Mouse (Mus musculus): Measurements from ENCODE around the gene Ggn. TPM values are rescaled to one million over a fixed set of nuclear protein-coding genes. Genes with fewer than 3 reads are reported as not detected.
"Not testable (repeated sequence)": the region's sequence is repeated elsewhere in the genome, so short reads cannot be mapped to it uniquely, and the experiment has no call there.

The Ggn gene
- total RNA-seq, 2 experiments from 2014 or later, result 0.25 to 0.26 TPM

DNA sequence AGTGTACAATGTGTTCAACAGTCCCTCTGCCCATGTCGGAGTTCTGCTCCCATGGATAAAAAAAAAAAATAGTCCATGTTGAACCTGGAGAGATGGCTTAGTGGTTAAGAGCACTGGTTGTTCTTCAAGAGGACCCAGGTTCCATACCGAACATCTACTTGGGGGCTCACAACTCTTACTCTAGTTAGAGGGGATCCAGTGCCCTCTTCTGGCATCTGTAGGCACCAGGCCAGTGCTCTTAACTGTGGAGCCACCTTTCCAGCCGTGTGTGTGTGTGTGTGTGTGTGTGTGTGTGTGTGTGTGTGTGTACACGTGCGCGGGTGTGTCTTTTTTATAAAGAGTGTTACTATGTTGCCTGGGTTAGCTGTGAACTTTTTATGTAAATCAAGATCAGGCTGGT is 32.6 kb downstream of the Ggn start:
- DNase-seq, result no peak
- intact Hi-C loops (cut with DNase I), result loop anchor here (10.0 kb wide), 1 partner anchor 512 kb away; no protein-coding TSS in a partner anchor

DNA sequence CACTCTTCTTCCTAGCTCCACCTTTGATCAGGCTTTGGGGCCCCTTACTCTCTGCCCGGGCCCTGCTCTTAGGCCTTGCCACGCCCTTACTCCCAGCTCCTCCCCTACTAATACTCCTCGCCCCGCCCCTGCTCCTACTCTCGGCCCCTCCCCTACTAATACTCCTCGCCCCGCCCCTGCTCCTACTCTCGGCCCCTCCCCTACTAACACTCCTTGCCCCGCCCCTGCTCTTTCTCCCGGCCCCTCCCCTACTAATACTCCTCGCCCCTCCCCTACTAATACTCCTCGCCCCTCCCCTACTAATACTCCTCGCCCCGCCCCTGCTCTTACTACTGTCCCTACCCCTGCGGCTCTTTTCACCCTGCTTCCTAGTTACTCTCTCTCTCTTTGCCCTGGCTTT is 41.0 kb downstream of the Ggn start:
- intact Hi-C loops (cut with DNase I), result not testable (repeated sequence)
- DNase-seq, result peak; percentile 33 to 44

DNA sequence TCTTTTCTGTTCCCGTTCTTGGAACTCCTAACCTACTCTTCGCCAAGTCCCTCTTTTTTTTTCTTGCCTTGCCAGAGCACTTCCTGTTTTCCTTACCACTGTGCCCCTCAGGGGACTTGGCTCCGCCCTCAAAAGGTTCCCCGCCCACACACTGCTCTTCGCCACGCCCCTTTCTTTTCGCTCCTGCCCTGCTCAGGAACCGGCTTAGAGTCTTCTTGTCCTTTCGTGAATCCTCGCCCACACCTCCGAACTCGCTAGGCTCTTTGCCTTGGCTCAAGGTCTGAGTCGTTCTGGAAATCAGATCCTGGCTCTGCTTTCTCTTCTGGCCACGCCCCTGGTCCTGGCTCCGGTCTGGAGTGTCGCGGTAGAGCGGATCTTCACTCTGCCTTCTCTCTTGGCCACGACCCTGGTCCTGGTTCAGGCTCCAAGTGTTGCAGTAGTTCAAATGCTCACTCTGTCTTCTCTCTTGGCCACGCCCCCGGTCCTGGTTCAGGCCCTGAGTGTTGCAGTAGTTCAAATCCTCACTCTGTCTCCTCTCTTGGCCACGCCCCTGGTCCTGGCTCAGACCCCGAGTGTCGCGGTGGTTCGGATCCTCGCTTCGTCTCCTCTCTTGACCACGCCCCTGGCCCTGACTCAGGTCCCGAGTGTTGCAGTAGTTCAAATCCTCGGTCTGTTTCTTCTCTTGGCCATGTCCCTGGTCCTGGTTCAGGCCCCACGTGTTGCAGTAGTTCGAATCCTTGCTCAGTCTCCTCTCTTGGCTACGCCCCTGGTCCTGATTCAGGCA is 41.6 kb downstream of the Ggn start:
- DNase-seq, result peak; percentile 85 to 87
- intact Hi-C loops (cut with DNase I), result no loop called here

DNA sequence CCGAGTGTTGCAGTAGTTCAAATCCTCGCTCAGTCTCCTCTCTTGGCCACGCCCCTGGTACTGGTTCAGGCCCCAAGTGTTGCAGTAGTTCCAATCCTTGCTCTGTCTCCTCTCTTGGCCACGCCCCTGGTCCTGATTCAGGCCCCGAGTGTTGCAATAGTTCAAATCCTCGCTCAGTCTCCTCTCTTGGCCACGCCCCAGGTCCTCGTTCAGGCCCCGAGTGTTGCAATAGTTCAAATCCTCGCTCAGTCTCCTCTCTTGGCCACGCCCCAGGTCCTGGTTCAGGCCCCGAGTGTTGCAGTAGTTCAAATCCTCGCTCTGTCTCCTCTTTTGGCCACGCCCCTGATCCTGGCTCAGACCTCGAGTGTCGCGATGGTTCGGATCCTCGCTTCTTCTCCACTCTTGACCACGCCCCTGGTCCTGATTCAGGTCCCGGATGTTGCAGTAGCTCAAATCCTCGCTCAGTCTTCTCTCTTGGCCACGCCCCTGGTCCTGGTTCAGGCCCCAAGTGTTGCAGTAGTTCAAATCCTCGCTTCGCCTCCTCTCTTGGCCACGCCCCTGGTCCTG is 42.3 kb downstream of the Ggn start:
- DNase-seq, result no peak
- intact Hi-C loops (cut with DNase I), result no loop called here

DNA sequence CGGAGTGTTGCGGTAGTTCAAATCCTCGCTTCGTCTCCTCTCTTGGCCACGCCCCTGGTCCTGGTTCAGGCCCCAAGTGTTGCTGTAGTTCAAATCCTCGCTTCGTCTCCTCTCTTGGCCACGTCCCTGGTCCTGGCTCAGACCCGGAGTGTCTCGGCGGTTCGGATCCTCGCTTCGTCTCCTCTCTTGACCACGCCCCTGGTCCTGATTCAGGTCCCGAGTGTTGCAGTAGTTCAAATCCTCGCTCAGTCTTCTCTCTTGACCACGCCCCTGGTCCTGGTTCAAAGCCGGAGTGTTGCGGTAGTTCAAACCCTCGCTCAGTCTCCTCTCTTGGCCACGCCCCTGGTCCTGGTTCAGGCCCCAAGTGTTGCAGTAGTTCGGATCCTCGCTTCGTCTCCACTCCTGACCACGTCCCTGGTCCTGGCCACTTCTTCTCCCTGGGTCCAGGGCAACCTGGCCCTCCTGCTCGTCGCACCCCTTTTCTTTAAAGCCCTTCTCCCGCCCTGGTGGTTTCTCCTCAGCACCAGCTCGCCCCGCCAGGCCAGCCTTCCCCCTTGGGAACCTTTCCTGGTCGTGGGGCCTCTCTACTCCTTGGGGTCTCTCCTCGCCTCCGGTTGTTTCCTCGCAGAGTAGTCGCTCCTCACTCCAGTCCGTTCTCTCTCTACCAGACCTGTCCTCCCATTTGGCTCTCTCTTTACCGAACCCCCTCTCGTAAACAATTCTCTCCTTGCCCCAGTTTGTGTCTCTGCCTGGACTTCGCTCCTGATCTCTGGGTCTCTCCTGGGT is 43.0 kb downstream of the Ggn start:
- intact Hi-C loops (cut with DNase I); DNase-seq: not testable (repeated sequence)

DNA sequence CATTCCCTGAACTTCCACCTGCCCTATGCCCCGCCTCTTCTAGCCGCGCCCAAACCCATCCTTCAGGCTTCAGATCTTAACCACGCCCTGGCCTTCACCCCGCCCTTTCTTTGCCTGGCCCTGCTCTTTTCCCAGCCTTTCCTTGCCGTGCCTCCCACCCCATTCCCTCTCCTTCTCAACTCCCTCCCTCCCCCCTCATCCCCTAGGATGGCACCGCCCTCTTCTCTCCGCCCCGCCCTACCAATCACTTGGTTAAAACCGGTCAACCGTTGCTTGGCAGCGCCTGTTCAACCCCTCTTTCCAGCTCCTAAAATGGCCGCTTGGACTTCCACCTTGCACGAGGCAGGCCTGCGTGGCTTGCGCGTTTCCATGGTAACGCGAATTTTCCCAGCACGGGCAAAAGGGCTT is 43.7 kb downstream of the Ggn start, which contains the start of gene Catsperg1:
Gene Catsperg1 (minus strand): TSS at position 361 of the 408 bp plus-strand sequence.
- intact Hi-C loops (cut with DNase I), result no loop called here
- no peak for DNase-seq

DNA sequence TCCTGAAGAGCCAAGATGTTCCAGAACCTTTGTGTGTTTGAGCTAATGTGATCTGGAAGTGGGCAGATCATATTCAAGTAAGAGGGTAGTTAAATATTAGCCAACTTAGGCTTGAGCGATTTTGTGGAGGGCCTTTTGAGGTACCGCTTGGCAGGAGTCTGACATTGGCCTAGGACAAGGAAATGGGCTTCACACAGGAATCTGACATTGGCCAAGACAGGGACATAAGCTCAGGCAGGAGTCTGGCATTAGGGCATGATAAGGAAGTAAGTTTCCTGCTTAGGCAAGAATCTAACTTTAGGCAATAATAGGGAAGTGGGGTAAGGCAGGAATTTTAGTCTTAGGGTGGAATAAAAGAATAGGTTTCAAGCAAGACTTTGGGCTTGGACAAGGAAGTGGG is 44.2 kb downstream of the Ggn start:
- intact Hi-C loops (cut with DNase I), result no loop called here

DNA sequence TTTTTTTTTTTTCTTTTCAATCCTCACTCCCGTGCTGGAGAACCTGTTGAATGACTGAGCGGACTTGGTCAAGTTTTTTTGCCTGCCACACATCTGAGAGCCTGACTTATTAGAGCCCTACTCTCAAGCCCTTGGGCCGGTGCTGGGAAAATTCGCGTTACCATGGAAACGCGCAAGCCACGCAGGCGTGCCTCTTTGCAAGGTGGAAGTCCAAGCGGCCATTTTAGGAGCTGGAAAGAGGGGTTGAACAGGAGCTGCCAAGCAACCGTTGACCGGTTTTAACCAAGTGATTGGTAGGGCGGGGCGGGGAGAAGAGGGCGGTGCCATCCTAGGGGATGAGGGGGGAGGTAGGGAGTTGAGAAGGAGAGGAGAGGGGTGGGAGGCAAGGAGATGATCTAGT is 44.8 kb downstream of the Ggn start:
- intact Hi-C loops (cut with DNase I), result no loop called here
- DNase-seq, result no peak

More for the DNA sequence above, 44.2 kb downstream of the Ggn start:
- no peak for DNase-seq

Other genes with a start within 250 kb of the Ggn start
- 10 to 100 TPM; 31.6 to 35.1 TPM for gene Actn4, start 207.9 kb upstream of the Ggn start, total RNA-seq (2021)
- 100 to 1,000 TPM; 119 to 125 TPM for gene Eif3k, start 188.3 kb upstream of the Ggn start, total RNA-seq (2021)
- under 1 TPM; 0.27 to 0.46 TPM for gene Map4k1, start 188.2 kb upstream of the Ggn start, total RNA-seq (2021)
- 1,000 to 10,000 TPM; 1,495 to 1,823 TPM for gene Ryr1, start 45.0 kb upstream of the Ggn start, total RNA-seq (2021)
- gene Rasgrp4, start 35.4 kb upstream of the Ggn start, total RNA-seq (2021), result under 1 TPM; 0.54 to 0.77 TPM
- 10 to 100 TPM; 10.7 to 11.7 TPM for gene Fam98c, start 14.0 kb upstream of the Ggn start, total RNA-seq (2021)
- 1 to 10 TPM in 1 of 2 experiments, under 1 TPM in 1; 0.59 to 1.2 TPM for gene Spred3, start 201 bp downstream of the Ggn start, total RNA-seq (2021)
- 100 to 1,000 TPM; 155 to 172 TPM for gene Psmd8, start 10.5 kb downstream of the Ggn start, total RNA-seq (2021)
- gene Catsperg1, start 43.8 kb downstream of the Ggn start, total RNA-seq (2021), result under 1 TPM in 1 of 2 experiments, not detected in 1; 0.22 TPM
- gene Kcnk6, start 62.3 kb downstream of the Ggn start, total RNA-seq (2021), result under 1 TPM; 0.91 to 0.97 TPM
- 10 to 100 TPM; 36.0 to 41.1 TPM for gene Yif1b, start 68.1 kb downstream of the Ggn start, total RNA-seq (2021)
- under 1 TPM; 0.28 to 0.86 TPM for gene 2200002D01Rik, start 78.3 kb downstream of the Ggn start, total RNA-seq (2021)
- 1 to 10 TPM; 4.1 to 4.5 TPM for gene Spint2, start 111.7 kb downstream of the Ggn start, total RNA-seq (2021)
- 1 to 10 TPM; 3.3 to 3.5 TPM for gene Ppp1r14a, start 119.1 kb downstream of the Ggn start, total RNA-seq (2021)
- 1 to 10 TPM; 1.9 to 2.3 TPM for gene Dpf1, start 133.7 kb downstream of the Ggn start, total RNA-seq (2021)

All from gastrocnemius, postnatal 36 days (tissue).